Mouse (Mus musculus) liver, adult 2 months (tissue): ENCODE results near the gene B830017H08Rik.

Source experiments
- CTCF ChIP-seq: fragments of 200-500 bp; IDR thresholded peaks from 2 replicates; pipeline ENCODE4 v1.5.1; 2011; ENCODE audit warnings: low read depth, low read length, control low read depth
- POLR2A ChIP-seq: fragments of 200-500 bp; IDR thresholded peaks from 2 replicates; pipeline ENCODE4 v1.6.1; 2011; ENCODE audit warnings: low read length, control low read depth; ENCODE audit not compliant: insufficient read depth; ENCODE audit errors: extremely low read depth

DNA sequence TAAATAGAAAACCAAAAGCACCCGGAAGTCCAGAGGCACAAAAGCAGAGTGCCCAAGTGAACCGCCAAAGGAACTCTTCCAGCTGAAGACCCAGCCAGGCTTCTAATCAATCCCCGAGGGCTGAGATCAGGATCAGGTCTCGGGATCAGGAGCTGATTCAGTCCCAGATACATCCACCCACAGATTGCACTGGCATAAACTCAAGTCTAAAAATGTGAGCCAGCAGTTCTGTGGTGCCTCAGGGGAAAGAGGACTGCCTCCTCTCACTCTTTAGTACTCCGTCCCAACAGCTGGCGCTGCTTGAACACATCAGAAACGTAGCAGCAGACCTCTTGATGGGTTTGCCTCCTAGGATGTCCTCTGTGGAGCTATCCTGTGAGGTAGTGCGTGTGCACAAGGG, 16.4 kb upstream of the B830017H08Rik start:
- TF ChIP-seq POLR2A = no peak
- TF ChIP-seq CTCF = no peak
